Mouse (Mus musculus) stomach, postnatal 0 days (tissue): ENCODE measurements around the gene Ube2o.

Experiments
- CTCF ChIP-seq: IDR thresholded peaks from 2 replicates; pipeline ENCODE4 v1.5.1; 2016; ENCODE audit warnings: antibody characterized with exemption, low read depth, mild to moderate bottlenecking, moderate library complexity
- EP300 ChIP-seq: optimal IDR thresholded peaks from 2 replicates; pipeline ENCODE3; 2016; ENCODE audit warnings: antibody characterized with exemption

DNA sequence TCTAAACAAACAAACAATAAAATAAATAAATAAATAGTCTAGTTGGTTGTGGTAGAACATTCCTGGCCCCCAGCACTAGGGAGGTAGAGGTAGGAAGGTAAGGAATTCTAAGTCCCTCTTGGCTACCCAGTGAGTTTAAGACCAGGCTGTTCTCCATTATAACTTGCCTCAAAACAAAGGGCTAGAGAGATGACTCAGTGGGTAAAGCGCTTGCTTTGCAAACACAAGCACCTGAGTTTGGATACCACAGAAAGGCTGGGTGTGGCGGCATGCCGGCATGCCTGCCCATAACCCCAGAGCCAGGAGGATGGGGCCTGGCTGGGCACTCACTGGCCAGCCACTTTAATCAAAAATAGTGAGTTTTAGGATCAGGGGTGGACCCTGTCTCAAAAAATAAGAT is 59.2 kb downstream of the Ube2o start:
- TF ChIP-seq CTCF (no peak), EP300 (no peak)
